Mouse (Mus musculus): ENCODE measurements at regions not wholly inside any gene's neighbourhood (a gene's known extent, or its start where the extent isn't known, plus 50 kb on each side); places are given as distances from the start of the nearest gene placed in this dataset.

GRCm38 (mm10) chr10:96497482-96497881 lies 119.3 kb upstream of the Btg1 start:
- no peak for DNase-seq (ENCODE audit: low spot score in 2 of 2)

- no peak for DNase-seq (ENCODE audit: low spot score in 2 of 2)
These were observed 117.5 kb upstream of the Btg1 start for GRCm38 (mm10) chr10:96499274-96499673.

GRCm38 (mm10) chr10:96502090-96502728 lies 114.6 kb upstream of the Btg1 start:
- no peak for DNase-seq (ENCODE audit: low spot score in 2 of 2)

GRCm38 (mm10) chr10:96502736-96503135 lies 114.1 kb upstream of the Btg1 start:
- DNase-seq (ENCODE audit: low spot score in 2 of 2), result no peak

- DNase-seq (ENCODE audit: low spot score in 2 of 2), result no peak
These were observed 112.5 kb upstream of the Btg1 start for GRCm38 (mm10) chr10:96504340-96504739.

- DNase-seq (ENCODE audit: low spot score in 2 of 2), result no peak
These were observed 101.5 kb upstream of the Btg1 start for GRCm38 (mm10) chr10:96515164-96515922.

GRCm38 (mm10) chr10:96515923-96516258 lies 100.9 kb upstream of the Btg1 start:
- DNase-seq (ENCODE audit: low spot score in 2 of 2), result no peak

- no peak for DNase-seq (ENCODE audit: low spot score in 2 of 2)
These were observed 97.4 kb upstream of the Btg1 start for GRCm38 (mm10) chr10:96519411-96519810.

GRCm38 (mm10) chr10:96520995-96521760 lies 95.6 kb upstream of the Btg1 start:
- no peak for DNase-seq (ENCODE audit: low spot score in 2 of 2)

GRCm38 (mm10) chr10:96523967-96524801 lies 92.6 kb upstream of the Btg1 start:
- DNase-seq (ENCODE audit: low spot score in 2 of 2), result no peak

- no peak for DNase-seq (ENCODE audit: low spot score in 2 of 2)
These were observed 88.9 kb upstream of the Btg1 start for GRCm38 (mm10) chr10:96527864-96528263.

GRCm38 (mm10) chr10:96534547-96535124 lies 82.2 kb upstream of the Btg1 start:
- DNase-seq (ENCODE audit: low spot score in 2 of 2), result no peak

GRCm38 (mm10) chr10:96535461-96535860 lies 81.3 kb upstream of the Btg1 start:
- no peak for DNase-seq (ENCODE audit: low spot score in 2 of 2)

GRCm38 (mm10) chr10:96540828-96541227 lies 76.0 kb upstream of the Btg1 start:
- no peak for DNase-seq (ENCODE audit: low spot score in 2 of 2)

GRCm38 (mm10) chr10:96545312-96545711 lies 71.5 kb upstream of the Btg1 start:
- DNase-seq (ENCODE audit: low spot score in 2 of 2), result no peak

GRCm38 (mm10) chr10:96545761-96546388 lies 70.9 kb upstream of the Btg1 start:
- DNase-seq (ENCODE audit: low spot score in 2 of 2), result no peak

GRCm38 (mm10) chr10:96549651-96550050 lies 67.2 kb upstream of the Btg1 start:
- no peak for DNase-seq (ENCODE audit: low spot score in 2 of 2)

- no peak for DNase-seq (ENCODE audit: low spot score in 2 of 2)
These were observed 66.5 kb upstream of the Btg1 start for GRCm38 (mm10) chr10:96550266-96550665.

GRCm38 (mm10) chr10:96557336-96557735 lies 59.5 kb upstream of the Btg1 start:
- DNase-seq (ENCODE audit: low spot score in 2 of 2), result no peak

GRCm38 (mm10) chr10:96565343-96565742 lies 51.5 kb upstream of the Btg1 start:
- no peak for DNase-seq (ENCODE audit: low spot score in 2 of 2)

Measured in right cerebral cortex, postnatal 10 days (tissue).